Mouse (Mus musculus): Measurements from ENCODE around the gene Cdh22. TPM values are rescaled to one million over a fixed set of nuclear protein-coding genes. Genes with fewer than 3 reads are reported as not detected.

Gene Cdh22
- polyA plus RNA-seq, 1 experiment from 2014 or later, result 1.3 TPM

GRCm38 (mm10) chr2:165131428-165131827, 103.2 kb downstream of the Cdh22 start:
- H3K27me3 ChIP-seq (ENCODE audit: control insufficient read depth, insufficient read depth, low read length), result no peaks in the 10 kb centered on the region
- peaks cover 4% of the 10 kb centered on the region; the same call in 1 of the 2 replicates for H3K4me1 ChIP-seq (ENCODE audit: control insufficient read depth, insufficient read depth, low read length)
- no peaks in the 10 kb centered on the region for H3K36me3 ChIP-seq (replicated peaks; ENCODE audit: control insufficient read depth, insufficient read depth, low read depth, low read length)
- WGBS, result 32% methylated on average over 12 of the region's 12 CpGs
- H3K4me2 ChIP-seq (ENCODE audit: low read depth, low read length), result no peak overlapping the region
- no peak for ATAC-seq (replicated peaks; ENCODE audit: insufficient number of reproducible peaks, low FRiP score, low TSS enrichment, low read depth)
- H3K9me3 ChIP-seq (replicated peaks; ENCODE audit: control insufficient read depth, low read length), result no peaks in the 10 kb centered on the region
- no peak for DNase-seq (ENCODE audit: low spot score)
- no peak overlapping the region for H3K4me3 ChIP-seq (ENCODE audit: low read depth, low read length)
- H3K9ac ChIP-seq (replicated peaks; ENCODE audit: low read length), result no peak overlapping the region
- H3K27ac ChIP-seq (replicated peaks; ENCODE audit: low read depth, low read length), result no peak overlapping the region

DNA sequence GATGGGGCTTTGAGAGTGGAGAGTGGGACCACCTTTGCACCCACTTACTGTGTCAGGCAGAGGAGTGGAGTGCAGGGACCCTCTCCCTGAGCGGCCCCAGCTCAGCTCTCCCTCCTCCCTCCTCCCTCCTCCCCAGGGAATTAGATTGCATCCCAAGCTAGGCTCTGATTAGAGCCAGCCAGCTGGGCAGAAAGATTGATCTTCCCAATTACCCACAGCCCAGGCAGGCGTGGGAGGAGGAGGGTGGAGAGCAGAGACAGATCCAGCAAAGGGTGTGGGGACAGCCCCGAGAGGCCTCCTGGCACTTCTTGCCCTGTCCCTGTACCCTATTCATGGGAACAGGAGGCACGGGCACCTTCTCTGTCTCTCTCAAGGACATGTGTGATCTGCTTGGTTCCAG, 105.5 kb downstream of the Cdh22 start:
- H3K4me3 ChIP-seq (ENCODE audit: low read depth, low read length), result no peak overlapping the region
- no peaks in the 10 kb centered on the region for H3K27me3 ChIP-seq (ENCODE audit: control insufficient read depth, insufficient read depth, low read length)
- no peaks in the 10 kb centered on the region for H3K9me3 ChIP-seq (replicated peaks; ENCODE audit: control insufficient read depth, low read length)
- H3K9ac ChIP-seq (replicated peaks; ENCODE audit: low read length), result no peak overlapping the region
- DNase-seq (ENCODE audit: low spot score) (no peak), ATAC-seq (replicated peaks; ENCODE audit: insufficient number of reproducible peaks, low FRiP score, low TSS enrichment, low read depth) (no peak)
- H3K4me2 ChIP-seq (ENCODE audit: low read depth, low read length), result no peak overlapping the region
- 51% methylated on average over 4 of the region's 4 CpGs for WGBS
- no peak overlapping the region for H3K27ac ChIP-seq (replicated peaks; ENCODE audit: low read depth, low read length)
- no peaks in the 10 kb centered on the region for H3K36me3 ChIP-seq (replicated peaks; ENCODE audit: control insufficient read depth, insufficient read depth, low read depth, low read length)
- no peaks in the 10 kb centered on the region for H3K4me1 ChIP-seq (ENCODE audit: control insufficient read depth, insufficient read depth, low read length)

GRCm38 (mm10) chr2:165126896-165127562, 107.6 kb downstream of the Cdh22 start:
- no peak overlapping the region for H3K27ac ChIP-seq (replicated peaks; ENCODE audit: low read depth, low read length)

GRCm38 (mm10) chr2:165121206-165121840, 113.3 kb downstream of the Cdh22 start:
- H3K27ac ChIP-seq (replicated peaks; ENCODE audit: low read depth, low read length), result no peak overlapping the region
- no peak overlapping the region for H3K4me2 ChIP-seq (ENCODE audit: low read depth, low read length)
- H3K4me3 ChIP-seq (ENCODE audit: low read depth, low read length), result no peak overlapping the region
- H3K4me1 ChIP-seq (ENCODE audit: control insufficient read depth, insufficient read depth, low read length), result no peaks in the 10 kb centered on the region
- H3K36me3 ChIP-seq (replicated peaks; ENCODE audit: control insufficient read depth, insufficient read depth, low read depth, low read length), result no peaks in the 10 kb centered on the region
- no peak overlapping the region for H3K9ac ChIP-seq (replicated peaks; ENCODE audit: low read length)
- peaks cover 3% of the 10 kb centered on the region; the same call in 1 of the 2 replicates for H3K27me3 ChIP-seq (ENCODE audit: control insufficient read depth, insufficient read depth, low read length)
- no peaks in the 10 kb centered on the region for H3K9me3 ChIP-seq (replicated peaks; ENCODE audit: control insufficient read depth, low read length)
- ATAC-seq (replicated peaks; ENCODE audit: insufficient number of reproducible peaks, low FRiP score, low TSS enrichment, low read depth) (no peak), DNase-seq (ENCODE audit: low spot score) (peak; percentile 35)
- 34% methylated on average over 10 of the region's 10 CpGs for WGBS

More at GRCm38 (mm10) chr2:165126896-165127562, 107.6 kb downstream of the Cdh22 start:
- WGBS, result 29% methylated on average over 10 of the region's 10 CpGs
- Histone ChIP-seq H3K4me3 (ENCODE audit: low read depth, low read length) (no peak overlapping the region), H3K27me3 (ENCODE audit: control insufficient read depth, insufficient read depth, low read length) (no peaks in the 10 kb centered on the region), H3K4me2 (ENCODE audit: low read depth, low read length) (no peak overlapping the region), H3K4me1 (ENCODE audit: control insufficient read depth, insufficient read depth, low read length) (no peaks in the 10 kb centered on the region), H3K36me3 (replicated peaks; ENCODE audit: control insufficient read depth, insufficient read depth, low read depth, low read length) (no peaks in the 10 kb centered on the region), H3K9me3 (replicated peaks; ENCODE audit: control insufficient read depth, low read length) (no peaks in the 10 kb centered on the region), H3K9ac (replicated peaks; ENCODE audit: low read length) (no peak overlapping the region)
- DNase-seq (ENCODE audit: low spot score) (no peak), ATAC-seq (replicated peaks; ENCODE audit: insufficient number of reproducible peaks, low FRiP score, low TSS enrichment, low read depth) (no peak)

DNA sequence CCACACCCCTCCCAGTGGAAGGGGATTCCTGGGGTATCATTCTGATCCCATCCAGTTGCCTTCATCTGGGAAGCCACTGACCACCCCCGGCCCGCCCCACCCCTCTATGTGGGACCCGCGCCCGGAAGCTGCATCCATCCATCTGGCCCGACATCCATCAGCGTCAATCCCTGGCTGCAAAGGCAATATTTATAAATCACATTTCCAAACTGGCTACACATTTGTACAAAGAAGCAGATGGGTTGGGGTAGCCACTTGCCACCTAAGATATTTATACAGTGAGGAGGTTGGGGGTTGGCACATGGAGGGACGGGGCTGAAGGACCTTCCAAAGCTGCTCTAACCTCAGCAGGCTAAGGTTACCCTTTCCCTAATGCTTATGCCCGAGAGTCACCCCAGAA, 113.9 kb downstream of the Cdh22 start:
- Histone ChIP-seq H3K27me3 (ENCODE audit: control insufficient read depth, insufficient read depth, low read length) (peaks cover 8% of the 10 kb centered on the region), H3K4me1 (ENCODE audit: control insufficient read depth, insufficient read depth, low read length) (no peaks in the 10 kb centered on the region), H3K36me3 (replicated peaks; ENCODE audit: control insufficient read depth, insufficient read depth, low read depth, low read length) (no peaks in the 10 kb centered on the region), H3K27ac (replicated peaks; ENCODE audit: low read depth, low read length) (no peak overlapping the region), H3K4me3 (ENCODE audit: low read depth, low read length) (no peak overlapping the region), H3K4me2 (ENCODE audit: low read depth, low read length) (no peak overlapping the region), H3K9ac (replicated peaks; ENCODE audit: low read length) (no peak overlapping the region), H3K9me3 (replicated peaks; ENCODE audit: control insufficient read depth, low read length) (no peaks in the 10 kb centered on the region)
- no peak for DNase-seq (ENCODE audit: low spot score)
- 84% methylated on average over 9 of the region's 9 CpGs for WGBS
- no peak for ATAC-seq (replicated peaks; ENCODE audit: insufficient number of reproducible peaks, low FRiP score, low TSS enrichment, low read depth)

DNA sequence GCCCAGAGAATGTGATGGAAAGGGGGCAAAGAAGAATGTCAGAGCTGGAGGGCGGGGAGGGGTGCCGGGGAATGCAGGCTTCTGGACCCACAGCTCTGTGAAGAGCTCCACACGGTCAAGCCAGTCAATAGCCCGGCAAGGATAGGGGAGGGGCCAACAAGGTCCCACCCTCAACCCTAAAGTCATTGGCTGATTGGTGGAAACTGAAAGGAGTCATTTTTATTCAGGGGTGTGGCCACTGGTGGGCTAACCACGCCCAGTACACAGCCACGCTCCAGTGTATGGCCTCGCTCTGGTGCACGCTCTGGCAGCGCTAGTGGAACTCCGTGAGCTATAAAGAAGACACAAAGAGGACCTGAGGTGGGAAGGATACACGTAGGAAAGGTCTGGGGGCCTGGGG, 120.9 kb downstream of the Cdh22 start:
- no peaks in the 10 kb centered on the region for H3K36me3 ChIP-seq (replicated peaks; ENCODE audit: control insufficient read depth, insufficient read depth, low read depth, low read length)
- H3K27me3 ChIP-seq (ENCODE audit: control insufficient read depth, insufficient read depth, low read length), result peaks cover 50% of the 10 kb centered on the region
- H3K9ac ChIP-seq (replicated peaks; ENCODE audit: low read length), result no peak overlapping the region
- ATAC-seq (replicated peaks; ENCODE audit: insufficient number of reproducible peaks, low FRiP score, low TSS enrichment, low read depth), result no peak
- no peak overlapping the region for H3K4me2 ChIP-seq (ENCODE audit: low read depth, low read length)
- no peak overlapping the region for H3K4me3 ChIP-seq (ENCODE audit: low read depth, low read length)
- 18% methylated on average over 11 of the region's 11 CpGs for WGBS
- peak; percentile 70 for DNase-seq (ENCODE audit: low spot score)
- no peaks in the 10 kb centered on the region for H3K4me1 ChIP-seq (ENCODE audit: control insufficient read depth, insufficient read depth, low read length)
- no peak overlapping the region for H3K27ac ChIP-seq (replicated peaks; ENCODE audit: low read depth, low read length)
- H3K9me3 ChIP-seq (replicated peaks; ENCODE audit: control insufficient read depth, low read length), result no peaks in the 10 kb centered on the region

DNA sequence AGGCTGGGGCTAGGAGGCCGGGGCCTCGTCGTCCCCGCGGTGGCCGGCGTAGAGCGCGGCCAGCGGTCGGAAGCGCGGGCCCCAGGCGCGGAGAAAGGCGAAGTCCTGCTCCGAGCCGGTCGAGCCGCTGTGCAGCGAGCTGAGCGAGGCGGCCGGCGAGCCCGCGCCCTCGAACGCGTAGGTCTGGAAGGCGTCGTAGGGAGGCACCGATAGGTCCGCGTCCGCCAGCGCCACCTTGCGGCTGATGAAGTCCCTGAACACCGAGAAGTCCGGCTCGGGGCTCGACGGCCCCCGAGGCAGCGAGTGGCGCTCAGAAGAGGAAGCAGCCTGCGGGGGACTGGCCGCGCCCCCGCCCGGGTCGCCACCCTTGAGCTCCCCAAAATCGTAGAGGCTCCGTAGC, 122.5 kb downstream of the Cdh22 start:
- no peak overlapping the region for H3K27ac ChIP-seq (replicated peaks; ENCODE audit: low read depth, low read length)
- DNase-seq (ENCODE audit: low spot score), result peak; percentile 92
- no peaks in the 10 kb centered on the region for H3K9me3 ChIP-seq (replicated peaks; ENCODE audit: control insufficient read depth, low read length)
- 1% methylated on average over 52 of the region's 54 CpGs for WGBS
- H3K4me2 ChIP-seq (ENCODE audit: low read depth, low read length), result peak overlapping the region; percentile 16
- no peaks in the 10 kb centered on the region for H3K36me3 ChIP-seq (replicated peaks; ENCODE audit: control insufficient read depth, insufficient read depth, low read depth, low read length)
- 0 out of 2 replicates have a peak overlapping the region, but pooled peaks have one; percentile 15 for H3K4me3 ChIP-seq (ENCODE audit: low read depth, low read length)
- no peaks in the 10 kb centered on the region for H3K4me1 ChIP-seq (ENCODE audit: control insufficient read depth, insufficient read depth, low read length)
- 0 out of 2 replicates have a peak overlapping the region, but pooled peaks have one; percentile 6 for H3K9ac ChIP-seq (replicated peaks; ENCODE audit: low read length)
- peaks cover 56% of the 10 kb centered on the region for H3K27me3 ChIP-seq (ENCODE audit: control insufficient read depth, insufficient read depth, low read length)
- ATAC-seq (replicated peaks; ENCODE audit: insufficient number of reproducible peaks, low FRiP score, low TSS enrichment, low read depth), result peak; percentile 61; the same call in 1 of the 2 replicates

DNA sequence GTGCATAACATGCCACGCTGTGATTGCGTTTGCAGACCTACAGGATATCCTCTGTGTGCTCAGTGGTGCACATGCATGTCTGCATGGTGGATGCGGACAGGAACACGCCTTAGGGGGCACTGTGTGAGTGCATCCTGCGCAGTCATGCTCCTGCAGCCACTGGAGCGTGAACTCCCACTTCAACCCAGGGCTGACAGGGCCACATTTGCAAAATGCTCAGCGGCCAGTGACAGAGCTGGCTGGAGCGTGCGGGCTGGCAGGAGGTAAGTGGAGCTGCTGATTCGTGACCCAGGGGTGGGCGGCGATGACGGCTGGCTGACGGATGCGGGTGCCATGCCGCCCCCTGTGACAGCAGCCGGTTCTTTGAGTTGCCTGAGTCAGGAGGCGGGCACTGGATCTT, 128.1 kb downstream of the Cdh22 start:
- 23% methylated on average over 18 of the region's 18 CpGs for WGBS
- no peak overlapping the region for H3K27ac ChIP-seq (replicated peaks; ENCODE audit: low read depth, low read length)
- no peak overlapping the region for H3K9ac ChIP-seq (replicated peaks; ENCODE audit: low read length)
- H3K27me3 ChIP-seq (ENCODE audit: control insufficient read depth, insufficient read depth, low read length), result peaks cover 27% of the 10 kb centered on the region
- ATAC-seq (replicated peaks; ENCODE audit: insufficient number of reproducible peaks, low FRiP score, low TSS enrichment, low read depth), result no peak
- H3K4me2 ChIP-seq (ENCODE audit: low read depth, low read length), result no peak overlapping the region
- no peaks in the 10 kb centered on the region for H3K9me3 ChIP-seq (replicated peaks; ENCODE audit: control insufficient read depth, low read length)
- no peak overlapping the region for H3K4me3 ChIP-seq (ENCODE audit: low read depth, low read length)
- H3K4me1 ChIP-seq (ENCODE audit: control insufficient read depth, insufficient read depth, low read length), result no peaks in the 10 kb centered on the region
- no peak for DNase-seq (ENCODE audit: low spot score)
- H3K36me3 ChIP-seq (replicated peaks; ENCODE audit: control insufficient read depth, insufficient read depth, low read depth, low read length), result no peaks in the 10 kb centered on the region
